Mouse (Mus musculus) heart, embryonic 11.5 days (tissue): ENCODE data around the gene Ccng1. TPM values are rescaled to one million over a fixed set of nuclear protein-coding genes. Genes with fewer than 3 reads are reported as not detected.
A peak's percentile ranks its signal among the peaks of the same experiment; 100 is the strongest.

Experiments used
- ATAC-seq: fragments of 200-750 bp; cut with Nextera tagmentation; replicated peaks from 2 replicates; pipeline ENCODE4 v1.8.0; 2017; ENCODE audit warnings: moderate library complexity; ENCODE audit not compliant: insufficient number of reproducible peaks, low FRiP score, low TSS enrichment
- H3K27ac ChIP-seq: fragments of 300-500 bp; sonication (generic); 2 replicates; pipeline ENCODE4 v1.5.1; 2014; ENCODE audit warnings: mild to moderate bottlenecking, low read depth, low read length
- H3K27me3 ChIP-seq: fragments of 300-500 bp; sonication (generic); 2 replicates; pipeline ENCODE4 v1.6.1; 2014; ENCODE audit warnings: mild to moderate bottlenecking, low read length, mixed read lengths; ENCODE audit not compliant: control insufficient read depth, insufficient read depth
- H3K36me3 ChIP-seq: fragments of 300-500 bp; sonication (generic); 2 replicates; pipeline ENCODE4 v1.6.1; 2014; ENCODE audit warnings: mild to moderate bottlenecking, low read length, moderate library complexity, mixed read lengths; ENCODE audit not compliant: control insufficient read depth, insufficient read depth
- H3K4me1 ChIP-seq: fragments of 300-500 bp; sonication (generic); 2 replicates; pipeline ENCODE4 v1.6.1; 2014; ENCODE audit warnings: low read length; ENCODE audit not compliant: control insufficient read depth, insufficient read depth
- H3K4me2 ChIP-seq: fragments of 300-500 bp; sonication (generic); 2 replicates; pipeline ENCODE4 v1.6.1; 2014; ENCODE audit warnings: mild to moderate bottlenecking, moderate library complexity
- H3K4me3 ChIP-seq: fragments of 300-500 bp; sonication (generic); 2 replicates; pipeline ENCODE4 v1.5.1; 2014; ENCODE audit warnings: low read depth, low read length
- H3K9ac ChIP-seq: fragments of 300-500 bp; sonication (generic); 2 replicates; pipeline ENCODE4 v1.6.1; 2014; ENCODE audit warnings: mild to moderate bottlenecking, low read depth, low read length, moderate library complexity
- H3K9me3 ChIP-seq: fragments of 300-500 bp; sonication (generic); replicated peaks from 2 replicates; pipeline ENCODE4 v1.6.1; 2016; ENCODE audit warnings: low read length; ENCODE audit not compliant: control insufficient read depth
- WGBS: fragments of 180-500 bp; shearing (Covaris S2); extraction: QIAGEN DNeasy Blood & Tissue Kit; methylation state at CpG from one replicate; pipeline ENCODE4 v1.1.7; 2014; ENCODE audit not compliant: insufficient replicate concordance; 5-methylcytosine and 5-hydroxymethylcytosine counted together
- polyA plus RNA-seq: library from polyadenylated mRNA; unstranded; fragments of >200 nt; fragmentation: Nextera tagmentation; extraction: Ambion mirVana; gene quantifications from 2 replicates; pipeline ENCODE4 v1.2.1, GENCODE M21; 2014

The Ccng1 gene
- polyA plus RNA-seq, 1 experiment from 2014 or later = 123 TPM

GRCm38 (mm10) chr11:40764690-40765089 lies 9.6 kb upstream of the Ccng1 start:
- Histone ChIP-seq H3K4me1 (no peaks in the 10 kb centered on the region), H3K9ac (no peak overlapping the region), H3K27ac (no peak overlapping the region), H3K27me3 (no peaks in the 10 kb centered on the region), H3K36me3 (no peaks in the 10 kb centered on the region), H3K4me3 (no peak overlapping the region), H3K4me2 (no peak overlapping the region), H3K9me3 (no peaks in the 10 kb centered on the region)
- ATAC-seq = no peak
- WGBS = 75% methylated on average over 4 of the region's 4 CpGs

DNA sequence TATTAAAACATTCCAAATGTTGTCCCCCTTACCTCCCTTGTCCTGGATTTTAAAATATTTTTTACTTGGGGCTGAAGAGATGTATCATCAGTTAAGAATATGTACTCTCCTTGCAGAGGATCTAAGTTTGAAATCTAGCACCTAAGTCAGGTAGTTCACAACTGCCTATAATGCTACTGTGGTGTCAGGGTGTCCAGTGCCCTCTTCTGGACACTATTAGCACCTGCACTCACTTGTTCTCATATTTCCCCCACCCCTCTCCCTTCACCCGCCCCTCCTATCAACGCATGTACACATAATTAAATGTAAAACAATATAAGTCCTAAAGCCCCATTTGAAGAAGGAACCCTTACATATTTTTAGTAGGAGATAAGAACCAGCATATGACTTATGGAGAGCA lies 8.3 kb upstream of the Ccng1 start:
- Histone ChIP-seq H3K4me3 (no peak overlapping the region), H3K36me3 (no peaks in the 10 kb centered on the region), H3K4me1 (no peaks in the 10 kb centered on the region), H3K9me3 (no peaks in the 10 kb centered on the region), H3K27me3 (no peaks in the 10 kb centered on the region), H3K27ac (no peak overlapping the region), H3K9ac (no peak overlapping the region), H3K4me2 (no peak overlapping the region)
- no peak for ATAC-seq
- 37% methylated on average over 2 of the region's 2 CpGs for WGBS

DNA sequence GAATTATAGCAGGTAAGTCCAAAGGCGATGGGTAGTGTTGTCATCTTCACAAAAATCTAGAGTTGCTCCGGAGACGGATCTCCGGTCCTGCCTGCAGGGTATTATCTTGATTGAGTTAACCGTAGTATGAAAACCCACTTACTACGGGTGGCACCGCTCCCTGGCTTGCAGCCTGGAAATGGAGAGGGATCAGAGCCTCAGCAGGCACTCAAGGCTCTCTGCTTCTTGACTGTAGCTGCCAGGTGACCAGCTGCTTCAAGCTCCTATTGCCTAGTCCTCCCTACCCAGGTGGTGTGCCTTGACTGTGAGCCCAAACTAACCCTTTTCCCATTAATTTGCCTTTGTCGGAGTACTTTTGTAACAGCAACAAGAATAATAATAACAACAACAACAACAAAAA lies 4.8 kb upstream of the Ccng1 start:
- WGBS = 83% methylated on average over 8 of the region's 8 CpGs
- H3K9ac ChIP-seq = no peak overlapping the region
- H3K27ac ChIP-seq = no peak overlapping the region
- no peaks in the 10 kb centered on the region for H3K9me3 ChIP-seq
- H3K4me3 ChIP-seq = no peak overlapping the region
- no peak overlapping the region for H3K4me2 ChIP-seq
- ATAC-seq = no peak
- no peaks in the 10 kb centered on the region for H3K27me3 ChIP-seq
- H3K4me1 ChIP-seq = no peaks in the 10 kb centered on the region
- no peaks in the 10 kb centered on the region for H3K36me3 ChIP-seq

DNA sequence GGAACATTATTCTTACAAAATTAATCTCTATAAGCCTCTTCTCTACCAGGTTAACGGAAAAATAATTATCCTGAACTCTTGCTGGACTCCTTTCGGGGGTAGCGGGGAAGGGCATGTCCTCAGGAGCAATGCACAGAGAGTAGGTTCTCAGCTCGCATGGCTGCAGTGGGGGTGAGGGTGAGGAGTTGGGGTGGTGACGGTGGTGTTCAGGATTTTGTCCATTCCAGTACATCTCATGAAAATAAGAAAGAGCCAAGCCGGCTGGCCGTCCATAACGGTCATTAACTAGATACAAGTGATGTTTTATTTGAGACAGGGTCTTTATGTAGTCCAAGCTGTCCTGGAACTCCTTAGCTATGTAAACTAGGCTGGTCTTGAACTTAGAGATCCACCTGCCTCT lies 857 bp upstream of the Ccng1 start:
- Histone ChIP-seq H3K36me3 (no peaks in the 10 kb centered on the region), H3K27me3 (no peaks in the 10 kb centered on the region), H3K9ac (0 out of 2 replicates have a peak overlapping the region, but pooled peaks have one; percentile 34), H3K27ac (no peak overlapping the region), H3K4me3 (no peak overlapping the region; the same call in 1 of the 2 replicates), H3K4me2 (peak overlapping the region; percentile 80), H3K4me1 (0 out of 2 replicates have a peak, but pooled peaks cover 3% of the 10 kb centered on the region), H3K9me3 (no peaks in the 10 kb centered on the region)
- no peak for ATAC-seq
- WGBS = 89% methylated on average over 8 of the region's 8 CpGs

DNA sequence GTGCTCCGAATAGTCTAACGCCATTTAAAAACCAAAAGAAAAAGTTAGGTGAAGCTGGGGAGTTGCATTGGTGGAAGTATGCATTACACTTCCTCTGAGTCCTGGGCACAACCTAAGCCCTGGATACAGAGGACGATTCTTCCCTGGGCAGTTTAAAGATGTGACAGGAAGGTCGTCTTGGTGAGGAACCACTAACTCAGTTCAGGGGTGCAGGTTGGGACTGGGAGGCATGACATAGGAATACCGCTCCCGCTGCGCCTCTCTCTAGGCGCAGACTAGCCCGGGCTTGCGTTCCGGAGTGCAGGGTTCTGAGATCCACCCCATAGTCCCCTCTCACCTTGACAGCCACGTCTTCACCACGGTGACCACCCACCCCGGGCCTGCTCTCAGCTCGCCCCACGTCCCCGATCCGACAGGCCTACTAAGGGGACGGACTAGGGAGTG lies 425 bp downstream of the Ccng1 start:
- peak; percentile 71 for ATAC-seq
- WGBS = 3% methylated on average over 19 of the region's 19 CpGs
- no peaks in the 10 kb centered on the region for H3K9me3 ChIP-seq
- H3K27me3 ChIP-seq = no peaks in the 10 kb centered on the region
- no peaks in the 10 kb centered on the region for H3K36me3 ChIP-seq
- H3K27ac ChIP-seq = peak overlapping the region; percentile 94
- peak overlapping the region; percentile 90 for H3K4me3 ChIP-seq
- peak overlapping the region; percentile 89 for H3K9ac ChIP-seq
- H3K4me1 ChIP-seq = 0 out of 2 replicates have a peak, but pooled peaks cover 3% of the 10 kb centered on the region
- peak overlapping the region; percentile 80 for H3K4me2 ChIP-seq

DNA sequence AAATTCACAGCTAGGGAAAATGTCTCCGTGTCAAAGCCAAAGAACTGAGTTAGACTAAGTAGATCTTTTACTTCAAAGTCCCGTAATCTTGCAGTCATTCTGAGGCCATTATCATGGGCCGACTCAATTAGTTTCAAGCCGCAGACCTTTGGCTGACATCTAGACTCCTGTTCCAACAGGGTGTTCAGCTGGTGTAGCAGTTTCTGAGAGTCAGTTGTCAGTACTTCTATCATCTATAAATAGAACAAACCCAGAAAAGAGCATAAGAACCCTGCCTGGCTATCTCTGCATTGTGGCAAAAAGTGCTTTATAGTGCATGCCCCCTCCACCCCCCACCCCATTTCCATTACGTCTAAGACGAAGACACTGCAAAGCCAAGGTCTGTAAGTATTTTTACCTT lies 1.3 kb downstream of the Ccng1 start:
- no peak overlapping the region for H3K27ac ChIP-seq

DNA sequence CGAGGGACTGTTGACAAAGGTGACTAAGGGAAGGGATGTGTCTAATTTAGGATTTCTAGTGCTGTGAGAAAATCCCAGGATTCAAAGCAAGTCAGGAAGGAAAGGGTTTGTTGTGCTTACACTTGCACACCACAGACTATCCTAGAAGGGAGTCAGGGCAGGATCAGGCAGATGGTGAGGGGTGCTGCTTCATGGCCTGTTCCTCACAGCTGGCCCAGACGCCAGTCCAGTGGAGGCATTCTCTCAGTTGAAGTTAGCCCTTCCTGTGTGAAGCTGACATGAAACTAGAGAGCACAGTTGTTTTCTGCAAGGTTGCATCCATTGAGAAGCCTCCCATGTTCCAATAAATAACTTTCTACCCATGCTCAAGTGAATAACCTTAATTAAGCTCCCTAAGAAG lies 7.4 kb downstream of the Ccng1 start:
- H3K9me3 ChIP-seq = no peaks in the 10 kb centered on the region
- no peak overlapping the region for H3K27ac ChIP-seq
- no peaks in the 10 kb centered on the region for H3K4me1 ChIP-seq
- H3K4me2 ChIP-seq = no peak overlapping the region
- H3K36me3 ChIP-seq = no peaks in the 10 kb centered on the region
- WGBS = 56% methylated on average over 2 of the region's 2 CpGs
- H3K4me3 ChIP-seq = no peak overlapping the region
- no peaks in the 10 kb centered on the region for H3K27me3 ChIP-seq
- H3K9ac ChIP-seq = no peak overlapping the region
- no peak for ATAC-seq

More for the DNA sequence above, 1.3 kb downstream of the Ccng1 start:
- Histone ChIP-seq H3K4me3 (peak overlapping the region; percentile 90), H3K4me2 (peak overlapping the region; percentile 80), H3K9ac (no peak overlapping the region), H3K27me3 (no peaks in the 10 kb centered on the region), H3K4me1 (0 out of 2 replicates have a peak, but pooled peaks cover 3% of the 10 kb centered on the region), H3K36me3 (no peaks in the 10 kb centered on the region), H3K9me3 (no peaks in the 10 kb centered on the region)
- WGBS = 39% methylated on average over 6 of the region's 6 CpGs
- ATAC-seq = no peak

GRCm38 (mm10) chr11:40746361-40746760 lies 8.8 kb downstream of the Ccng1 start:
- 89% methylated on average over 12 of the region's 12 CpGs for WGBS
- Histone ChIP-seq H3K27ac (no peak overlapping the region), H3K9me3 (no peaks in the 10 kb centered on the region), H3K4me1 (no peaks in the 10 kb centered on the region), H3K36me3 (no peaks in the 10 kb centered on the region), H3K4me2 (no peak overlapping the region), H3K27me3 (no peaks in the 10 kb centered on the region), H3K9ac (no peak overlapping the region), H3K4me3 (no peak overlapping the region)
- ATAC-seq = no peak

DNA sequence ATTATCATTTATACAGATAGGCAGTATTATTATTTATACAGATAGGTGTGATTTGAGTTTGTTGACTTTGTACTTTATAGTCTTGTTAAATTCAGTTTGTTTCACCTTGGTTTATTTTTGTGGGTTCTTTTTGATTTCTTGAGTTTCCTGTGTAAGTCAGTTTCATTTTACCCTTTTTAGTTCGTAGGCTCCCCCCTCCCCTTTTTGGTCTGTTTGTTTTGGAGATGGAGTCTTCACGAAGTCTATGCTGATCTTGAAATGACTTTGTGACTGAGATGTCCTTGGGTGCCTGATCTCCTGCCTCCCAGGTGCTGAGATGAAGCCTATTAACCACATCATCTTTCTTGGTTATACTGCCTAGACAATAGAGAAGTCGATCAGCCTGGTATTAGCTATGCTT lies 10.8 kb downstream of the Ccng1 start:
- Histone ChIP-seq H3K4me1 (no peaks in the 10 kb centered on the region), H3K4me2 (no peak overlapping the region), H3K27ac (no peak overlapping the region), H3K36me3 (0 out of 2 replicates have a peak, but pooled peaks cover 5% of the 10 kb centered on the region), H3K27me3 (no peaks in the 10 kb centered on the region), H3K9ac (no peak overlapping the region), H3K9me3 (no peaks in the 10 kb centered on the region), H3K4me3 (no peak overlapping the region)
- no peak for ATAC-seq
- WGBS = 81% methylated on average over 3 of the region's 3 CpGs
